Mouse (Mus musculus) liver, embryonic 13.5 days (tissue): ENCODE data around the gene Mgat5. TPM values are rescaled to one million over a fixed set of nuclear protein-coding genes. Genes with fewer than 3 reads are reported as not detected.

Source experiments
- ATAC-seq: fragments of 200-750 bp; cut with Nextera tagmentation; 2 replicates; pipeline ENCODE4 v1.8.0; 2017; ENCODE audit warnings: low read depth, mild to moderate bottlenecking, moderate number of reproducible peaks, moderate library complexity
- DNase-seq: peaks from one replicate; pipeline ENCODE4 v3.0.0; 2022
- H3K27ac ChIP-seq: fragments of 300-500 bp; sonication (generic); 2 replicates; pipeline ENCODE4 v1.5.1; 2015; ENCODE audit warnings: moderate library complexity, mild to moderate bottlenecking, inconsistent platforms
- H3K27me3 ChIP-seq: fragments of 300-500 bp; sonication (generic); 2 replicates; pipeline ENCODE4 v1.6.1; 2015; ENCODE audit warnings: mild to moderate bottlenecking, inconsistent platforms
- H3K36me3 ChIP-seq: fragments of 300-500 bp; sonication (generic); 2 replicates; pipeline ENCODE4 v1.6.1; 2015; ENCODE audit warnings: mild to moderate bottlenecking, inconsistent platforms
- H3K4me1 ChIP-seq: fragments of 300-500 bp; sonication (generic); replicated peaks from 2 replicates; pipeline ENCODE4 v1.6.1; 2015; ENCODE audit warnings: inconsistent platforms
- H3K4me2 ChIP-seq: fragments of 300-500 bp; sonication (generic); 2 replicates; pipeline ENCODE4 v1.6.1; 2015; ENCODE audit warnings: inconsistent platforms, mild to moderate bottlenecking, moderate library complexity
- H3K4me3 ChIP-seq: fragments of 300-500 bp; sonication (generic); replicated peaks from 2 replicates; pipeline ENCODE4 v1.5.1; 2015; ENCODE audit warnings: mild to moderate bottlenecking, inconsistent platforms
- H3K9ac ChIP-seq: fragments of 300-500 bp; sonication (generic); 2 replicates; pipeline ENCODE4 v1.6.1; 2015; ENCODE audit warnings: mild to moderate bottlenecking, inconsistent platforms
- H3K9me3 ChIP-seq: fragments of 300-500 bp; sonication (generic); replicated peaks from 2 replicates; pipeline ENCODE4 v1.6.1; 2016; ENCODE audit warnings: inconsistent platforms
- WGBS: fragments of 180-500 bp; shearing (Covaris S2); methylation state at CpG from one replicate; pipeline ENCODE4 v1.1.7; 2015; ENCODE audit not compliant: insufficient replicate concordance; 5-methylcytosine and 5-hydroxymethylcytosine counted together
- polyA plus RNA-seq: library from polyadenylated mRNA; unstranded; fragments of >200 nt; fragmentation: Nextera tagmentation; extraction: Ambion mirVana; gene quantifications from 2 replicates; pipeline ENCODE4 v1.2.1, GENCODE M21; 2015

Gene Mgat5
- polyA plus RNA-seq, 1 experiment from 2014 or later: 0.62 TPM

DNA sequence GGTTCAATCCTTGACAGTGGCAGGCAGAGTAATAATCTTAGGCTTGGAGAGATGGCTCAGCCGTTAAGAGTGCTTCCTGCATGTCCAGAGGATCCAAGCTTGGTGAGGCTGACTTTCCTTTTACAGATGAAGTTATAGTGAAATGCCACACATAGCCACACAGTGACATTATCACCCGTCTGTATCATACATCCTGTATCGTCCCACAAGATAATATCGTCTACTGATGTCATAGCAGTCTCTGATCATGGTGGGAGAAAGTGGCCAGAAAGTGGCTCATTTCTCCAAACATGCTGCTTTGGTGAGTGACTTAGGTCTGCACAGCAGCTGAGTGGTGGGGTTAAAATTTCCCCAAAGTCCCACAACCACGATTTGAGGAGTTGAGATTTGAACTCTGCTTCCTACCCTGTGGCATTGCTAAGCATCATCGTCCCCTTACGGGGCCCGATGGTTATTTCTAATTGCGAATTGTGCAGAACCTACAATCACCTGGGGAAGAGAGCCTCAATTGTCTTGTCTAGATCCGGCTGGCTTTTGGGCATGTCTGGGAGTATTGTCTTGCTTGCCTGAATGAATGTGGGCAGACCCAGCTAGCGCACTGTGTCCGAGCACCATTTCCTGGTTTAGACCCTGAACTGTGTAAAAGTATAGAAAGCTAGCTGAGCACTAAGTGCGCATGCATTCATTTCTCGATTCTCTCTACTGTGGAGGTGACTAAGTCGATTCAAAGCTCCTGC, 37.5 kb downstream of the Mgat5 start:
- Histone ChIP-seq H3K36me3 (no peaks in the 10 kb centered on the region), H3K4me2 (0 out of 2 replicates have a peak overlapping the region, but pooled peaks have one; percentile 17), H3K4me3 (no peak overlapping the region), H3K27ac (no peak overlapping the region), H3K27me3 (no peaks in the 10 kb centered on the region), H3K9ac (no peak overlapping the region), H3K9me3 (no peaks in the 10 kb centered on the region), H3K4me1 (peaks cover 33% of the 10 kb centered on the region)
- no peak for DNase-seq
- ATAC-seq: 0 out of 2 replicates have a peak, but pooled peaks have one; percentile 11
- 46% methylated on average over 15 of the region's 15 CpGs for WGBS

DNA sequence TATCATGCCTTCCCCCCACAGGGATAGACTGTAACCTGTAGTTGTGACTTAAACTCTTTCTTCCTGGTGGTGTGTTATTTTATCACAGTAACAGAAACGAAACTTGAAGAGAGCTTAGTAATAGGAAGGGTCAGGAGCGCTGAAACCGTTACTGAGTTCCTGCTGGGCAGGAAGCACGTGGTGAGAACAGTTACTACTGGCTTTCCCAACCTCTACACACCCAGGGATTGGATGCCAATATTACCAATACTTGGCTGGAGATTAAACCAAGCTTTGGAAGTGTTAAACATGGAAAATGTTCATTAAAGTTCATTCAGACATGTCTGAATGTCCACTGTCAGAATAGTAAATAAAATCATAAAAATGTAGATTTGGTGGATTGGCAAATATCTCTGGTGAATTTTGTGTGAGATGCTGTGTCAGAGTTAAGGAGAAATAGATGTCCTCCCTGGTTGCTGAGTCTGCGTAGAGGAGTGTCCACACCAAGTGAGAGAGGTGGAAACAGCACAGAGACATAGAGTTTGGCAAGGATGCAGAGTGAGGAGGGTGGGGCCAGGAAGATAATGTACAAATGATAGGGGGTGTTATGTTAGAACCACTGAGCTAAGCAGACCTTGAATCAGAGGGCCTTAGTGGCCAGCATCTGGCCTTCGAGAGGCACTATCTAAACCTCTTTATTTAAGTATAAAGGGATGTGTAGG, 38.2 kb downstream of the Mgat5 start:
- Histone ChIP-seq H3K4me1 (peaks cover 29% of the 10 kb centered on the region), H3K9me3 (no peaks in the 10 kb centered on the region), H3K9ac (no peak overlapping the region), H3K4me2 (0 out of 2 replicates have a peak overlapping the region, but pooled peaks have one; percentile 17), H3K27me3 (no peaks in the 10 kb centered on the region), H3K4me3 (no peak overlapping the region), H3K36me3 (no peaks in the 10 kb centered on the region), H3K27ac (no peak overlapping the region)
- DNase-seq (no peak), ATAC-seq (peak; percentile 62)
- WGBS: 26% methylated on average over 6 of the region's 6 CpGs

DNA sequence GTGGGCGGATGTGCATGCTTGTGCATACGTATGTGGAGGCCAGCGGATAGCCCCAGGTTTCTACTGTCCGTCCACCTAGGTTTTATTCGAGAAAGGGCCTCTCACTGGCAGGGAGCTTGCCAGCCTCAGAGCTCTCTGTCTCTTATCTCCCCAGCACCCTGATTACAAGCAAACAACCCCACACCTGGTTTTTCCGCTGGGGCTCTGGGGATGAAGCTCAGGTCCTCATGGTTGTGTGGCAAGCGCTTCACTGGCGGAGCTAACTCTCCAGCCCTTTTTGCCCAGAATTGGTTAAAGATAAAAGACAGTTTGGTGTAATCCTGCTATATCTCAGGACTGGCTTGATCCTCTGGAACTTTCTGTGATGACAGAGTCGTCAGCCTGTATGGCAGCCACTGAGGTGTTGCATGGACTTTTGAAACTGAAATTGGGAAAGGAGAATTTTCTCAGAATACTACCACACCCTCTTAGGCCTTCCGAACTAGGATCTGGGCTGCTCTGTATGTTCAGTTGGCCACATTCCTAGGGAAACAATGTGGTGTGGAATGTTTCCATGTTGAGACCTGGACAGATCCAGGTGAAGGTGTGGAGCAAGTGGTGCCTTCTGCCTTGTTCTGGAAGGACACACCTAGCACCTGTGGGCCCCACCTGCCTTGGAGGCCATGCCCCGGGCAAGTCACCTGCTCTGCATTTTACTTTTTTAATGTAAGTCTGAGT, 39.4 kb downstream of the Mgat5 start:
- Histone ChIP-seq H3K9ac (no peak overlapping the region), H3K27ac (no peak overlapping the region), H3K4me1 (peaks cover 29% of the 10 kb centered on the region), H3K36me3 (no peaks in the 10 kb centered on the region), H3K4me3 (no peak overlapping the region), H3K9me3 (no peaks in the 10 kb centered on the region), H3K27me3 (no peaks in the 10 kb centered on the region), H3K4me2 (no peak overlapping the region)
- ATAC-seq: no peak
- DNase-seq: no peak
- 68% methylated on average over 11 of the region's 11 CpGs for WGBS

DNA sequence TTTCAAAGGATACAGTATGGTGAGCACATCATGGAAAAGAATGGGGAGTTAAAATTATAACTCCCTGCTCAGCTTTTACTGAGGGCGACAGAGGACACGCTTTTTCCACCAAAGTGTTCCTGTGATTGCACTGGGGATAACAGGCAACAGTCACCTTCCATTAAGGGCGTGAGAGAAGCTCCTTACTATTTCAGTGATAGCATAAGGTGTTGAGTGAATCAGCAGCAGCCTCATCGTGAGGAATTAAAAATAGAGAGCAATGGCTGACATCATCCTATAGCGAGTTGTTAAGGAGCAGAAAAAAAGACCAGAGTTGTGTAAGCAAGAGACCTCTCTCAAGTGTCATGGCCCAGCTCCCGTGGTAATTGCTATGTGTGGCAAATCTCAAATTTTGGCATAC, 41.3 kb downstream of the Mgat5 start:
- Histone ChIP-seq H3K27ac (no peak overlapping the region), H3K9me3 (no peaks in the 10 kb centered on the region), H3K36me3 (no peaks in the 10 kb centered on the region), H3K4me3 (no peak overlapping the region), H3K4me2 (no peak overlapping the region), H3K27me3 (no peaks in the 10 kb centered on the region), H3K9ac (no peak overlapping the region), H3K4me1 (peaks cover 21% of the 10 kb centered on the region)
- DNase-seq (no peak), ATAC-seq (no peak)
- WGBS: 72% methylated on average over 6 of the region's 6 CpGs

DNA sequence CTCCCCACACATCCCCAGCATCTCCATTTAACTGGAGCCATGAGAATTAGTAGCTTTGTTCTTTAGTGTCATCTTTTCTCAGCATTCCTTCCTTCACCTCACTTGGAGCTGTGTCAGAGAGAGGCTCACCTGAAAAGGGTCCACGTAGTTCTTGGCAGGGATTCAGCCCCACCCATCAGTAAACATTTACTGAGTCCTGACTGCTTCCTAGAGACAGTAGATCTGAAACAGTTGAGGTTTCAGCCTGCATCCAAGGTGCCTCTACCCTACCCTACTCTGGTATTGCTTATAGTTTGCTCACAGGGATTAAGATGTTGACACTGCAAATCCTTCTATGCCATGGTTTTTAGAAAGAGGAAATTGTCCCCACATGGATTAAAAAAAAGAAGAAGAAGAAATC, 43.6 kb downstream of the Mgat5 start:
- Histone ChIP-seq H3K4me1 (peaks cover 8% of the 10 kb centered on the region), H3K4me2 (no peak overlapping the region), H3K9me3 (no peaks in the 10 kb centered on the region), H3K4me3 (no peak overlapping the region), H3K9ac (no peak overlapping the region), H3K36me3 (no peaks in the 10 kb centered on the region), H3K27ac (no peak overlapping the region), H3K27me3 (no peaks in the 10 kb centered on the region)
- ATAC-seq (no peak), DNase-seq (no peak)
- 64% methylated on average over 1 of the region's 1 CpGs for WGBS

DNA sequence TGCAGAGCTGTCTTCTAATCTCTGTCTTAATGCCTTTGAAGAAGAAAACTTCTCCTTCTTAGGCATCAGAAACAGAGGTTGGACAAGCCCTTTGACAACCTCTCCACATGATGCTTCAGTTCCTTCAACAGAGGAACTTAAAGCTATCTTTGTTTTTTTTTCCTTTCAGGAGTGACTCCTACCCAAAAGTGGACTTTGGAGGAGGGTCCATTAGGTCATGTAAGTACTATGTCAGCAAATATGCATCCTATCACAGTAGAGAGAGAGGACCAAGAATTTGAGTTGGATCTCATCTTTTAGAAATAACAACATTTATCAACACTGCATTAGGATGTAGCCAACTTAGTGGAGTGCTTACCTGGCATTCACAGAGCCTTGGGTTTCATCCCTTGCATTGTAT, 44.8 kb downstream of the Mgat5 start:
- DNase-seq: no peak
- Histone ChIP-seq H3K27me3 (no peaks in the 10 kb centered on the region), H3K4me3 (no peak overlapping the region), H3K36me3 (no peaks in the 10 kb centered on the region), H3K9me3 (no peaks in the 10 kb centered on the region), H3K4me2 (no peak overlapping the region), H3K9ac (no peak overlapping the region), H3K27ac (no peak overlapping the region), H3K4me1 (no peaks in the 10 kb centered on the region; the same call in 1 of the 2 replicates)
- no peak for ATAC-seq

DNA sequence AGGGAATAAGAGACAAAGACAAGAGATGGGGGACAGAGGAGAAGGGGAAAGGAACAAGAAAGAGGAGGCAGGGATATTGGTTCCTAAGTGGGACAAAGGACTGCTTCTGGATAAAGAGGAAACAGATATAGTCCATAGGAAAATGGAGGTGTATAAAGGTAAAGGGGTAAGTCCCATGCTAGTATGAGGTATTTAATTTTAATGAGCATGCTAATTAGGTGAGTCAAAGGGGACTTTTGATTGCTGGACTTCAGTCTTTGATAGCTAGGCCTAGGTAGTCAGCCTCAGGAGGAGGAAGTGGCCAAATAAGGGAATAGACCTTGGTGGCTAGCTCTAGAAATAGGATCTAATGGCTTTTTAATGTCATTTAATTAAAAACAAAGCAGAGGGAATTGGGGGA, 45.5 kb downstream of the Mgat5 start:
- H3K27me3 ChIP-seq: no peaks in the 10 kb centered on the region
- H3K36me3 ChIP-seq: no peaks in the 10 kb centered on the region
- no peak overlapping the region for H3K27ac ChIP-seq
- DNase-seq (no peak), ATAC-seq (no peak)
- no peak overlapping the region for H3K4me3 ChIP-seq
- no peak overlapping the region for H3K4me2 ChIP-seq
- no peak overlapping the region for H3K9ac ChIP-seq
- H3K9me3 ChIP-seq: no peaks in the 10 kb centered on the region
- H3K4me1 ChIP-seq: no peaks in the 10 kb centered on the region; the same call in 1 of the 2 replicates

DNA sequence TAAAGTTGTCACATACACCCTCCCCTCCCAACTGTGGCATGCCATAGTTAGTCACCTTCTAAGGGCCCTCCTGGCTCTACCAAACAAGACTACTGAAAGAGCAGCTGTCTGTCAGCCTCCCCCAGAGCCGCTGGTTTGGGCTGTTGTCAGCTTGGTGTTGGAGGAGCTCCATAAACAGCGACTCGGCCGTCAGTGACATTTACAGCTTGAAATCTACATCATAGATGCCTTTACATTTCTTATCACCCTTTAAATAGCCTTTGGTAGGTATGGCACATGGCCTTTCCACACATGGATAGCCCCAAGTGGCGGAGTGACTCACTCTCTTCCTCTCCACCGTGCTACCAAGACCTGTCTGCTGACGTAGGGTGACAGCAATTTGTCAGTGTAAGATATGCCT, 46.9 kb downstream of the Mgat5 start:
- DNase-seq (no peak), ATAC-seq (no peak)
- Histone ChIP-seq H3K27me3 (no peaks in the 10 kb centered on the region), H3K9ac (no peak overlapping the region), H3K4me2 (no peak overlapping the region), H3K4me1 (no peaks in the 10 kb centered on the region; the same call in 1 of the 2 replicates), H3K27ac (no peak overlapping the region), H3K36me3 (no peaks in the 10 kb centered on the region), H3K9me3 (no peaks in the 10 kb centered on the region), H3K4me3 (no peak overlapping the region)
- 83% methylated on average over 7 of the region's 7 CpGs for WGBS

DNA sequence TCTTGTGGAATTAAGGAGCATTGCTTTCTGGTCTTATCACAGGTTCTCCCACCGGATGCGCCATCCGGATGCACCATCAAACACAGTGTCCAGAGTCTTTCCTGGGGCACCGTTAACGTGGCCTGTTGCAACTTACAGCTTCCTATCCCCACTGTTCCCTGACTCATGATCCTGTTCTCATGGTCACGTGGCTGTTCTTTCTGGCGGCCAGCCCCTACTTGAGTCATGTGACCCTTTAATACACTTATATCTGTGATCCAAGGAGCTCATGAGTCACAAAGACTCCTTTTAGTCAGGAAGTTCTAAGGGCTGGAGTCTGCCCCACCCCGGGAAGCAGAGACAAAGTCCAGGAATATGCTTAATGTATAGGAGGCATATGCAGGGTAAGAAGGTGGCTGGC, 52.2 kb downstream of the Mgat5 start:
- Histone ChIP-seq H3K9me3 (no peaks in the 10 kb centered on the region), H3K27ac (no peak overlapping the region), H3K4me2 (no peak overlapping the region), H3K36me3 (no peaks in the 10 kb centered on the region), H3K4me3 (no peak overlapping the region), H3K27me3 (no peaks in the 10 kb centered on the region), H3K4me1 (no peaks in the 10 kb centered on the region), H3K9ac (no peak overlapping the region)
- DNase-seq (no peak), ATAC-seq (no peak)
- WGBS: 72% methylated on average over 8 of the region's 8 CpGs

DNA sequence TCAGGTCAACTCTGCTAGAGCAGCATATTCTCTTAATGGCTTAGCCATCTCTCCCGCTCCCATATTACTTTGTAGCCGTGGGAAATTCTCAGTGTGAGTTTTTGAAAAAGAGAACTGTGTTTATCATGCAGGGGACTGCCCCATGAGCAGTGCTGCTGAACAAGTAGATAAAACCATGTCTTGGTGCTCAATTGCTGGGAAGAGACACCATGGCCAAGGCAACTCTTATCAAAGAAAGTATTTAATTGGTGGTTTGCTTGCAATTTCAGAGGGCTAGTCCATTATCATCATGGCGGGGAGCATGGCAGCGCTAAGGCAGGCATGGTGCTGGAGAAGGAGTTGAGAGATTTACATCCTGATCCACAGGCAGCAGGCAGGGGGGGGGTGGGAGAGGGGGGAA, 54.9 kb downstream of the Mgat5 start:
- Histone ChIP-seq H3K4me2 (no peak overlapping the region), H3K4me1 (no peaks in the 10 kb centered on the region), H3K27me3 (no peaks in the 10 kb centered on the region), H3K9me3 (no peaks in the 10 kb centered on the region), H3K36me3 (no peaks in the 10 kb centered on the region), H3K9ac (no peak overlapping the region), H3K27ac (no peak overlapping the region), H3K4me3 (no peak overlapping the region)
- ATAC-seq (no peak), DNase-seq (no peak)
- 58% methylated on average over 4 of the region's 4 CpGs for WGBS

DNA sequence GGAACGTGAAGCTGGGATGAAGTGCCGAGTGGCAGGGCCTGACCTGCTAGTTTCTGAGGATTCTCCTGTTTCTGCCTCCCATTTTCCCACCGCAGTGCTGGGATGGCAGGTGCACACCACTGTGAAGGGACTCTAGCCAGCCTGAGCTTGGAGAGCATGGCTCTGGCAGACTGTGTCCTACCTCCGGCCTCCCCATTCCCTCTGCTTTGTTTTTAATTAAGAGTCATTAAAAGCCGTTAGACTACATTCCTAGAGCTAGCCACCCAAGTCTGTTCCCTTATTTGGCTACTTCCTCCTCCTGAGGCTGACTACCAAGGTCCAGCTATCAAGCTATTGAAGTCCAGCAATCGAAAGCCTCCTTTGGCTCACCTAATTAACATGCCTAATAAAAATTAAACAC, 56.2 kb downstream of the Mgat5 start:
- Histone ChIP-seq H3K9ac (no peak overlapping the region), H3K4me3 (no peak overlapping the region), H3K4me2 (no peak overlapping the region), H3K4me1 (no peaks in the 10 kb centered on the region), H3K27me3 (no peaks in the 10 kb centered on the region), H3K36me3 (no peaks in the 10 kb centered on the region), H3K9me3 (no peaks in the 10 kb centered on the region), H3K27ac (no peak overlapping the region)
- no peak for DNase-seq
- 67% methylated on average over 6 of the region's 6 CpGs for WGBS
- ATAC-seq: no peak
